Mouse (Mus musculus) liver, embryonic 11.5 days (tissue): ENCODE results near the gene Gm42957. TPM values are rescaled to one million over a fixed set of nuclear protein-coding genes. Genes with fewer than 3 reads are reported as not detected.

Experiments
- ATAC-seq: fragments of 200-750 bp; cut with Nextera tagmentation; replicated peaks from 2 replicates; pipeline ENCODE4 v1.8.0; 2017; ENCODE audit warnings: moderate number of reproducible peaks, mild to moderate bottlenecking, moderate TSS enrichment, moderate library complexity; ENCODE audit not compliant: low FRiP score
- DNase-seq: peaks from one replicate; pipeline ENCODE4 v3.0.0-alpha.2; 2017; ENCODE audit warnings: low spot score
- H3K27ac ChIP-seq: fragments of 300-500 bp; sonication (generic); 2 replicates; pipeline ENCODE4 v1.5.1; 2014; ENCODE audit warnings: mild to moderate bottlenecking, low read depth, low read length, control low read depth
- H3K27me3 ChIP-seq: fragments of 300-500 bp; sonication (generic); replicated peaks from 2 replicates; pipeline ENCODE4 v1.6.1; 2014; ENCODE audit warnings: low read length, mixed read lengths; ENCODE audit not compliant: control insufficient read depth, insufficient read depth
- H3K36me3 ChIP-seq: fragments of 300-500 bp; sonication (generic); 2 replicates; pipeline ENCODE4 v1.6.1; 2014; ENCODE audit warnings: mild to moderate bottlenecking, low read length, moderate library complexity, mixed read lengths; ENCODE audit not compliant: control insufficient read depth, insufficient read depth
- H3K4me1 ChIP-seq: fragments of 300-500 bp; sonication (generic); replicated peaks from 2 replicates; pipeline ENCODE4 v1.6.1; 2014; ENCODE audit warnings: low read length, mixed read lengths; ENCODE audit not compliant: control insufficient read depth, insufficient read depth
- H3K4me2 ChIP-seq: fragments of 300-500 bp; sonication (generic); 2 replicates; pipeline ENCODE4 v1.6.1; 2014; ENCODE audit warnings: mild to moderate bottlenecking, control low read depth, moderate library complexity
- H3K4me3 ChIP-seq: fragments of 300-500 bp; sonication (generic); 2 replicates; pipeline ENCODE4 v1.5.1; 2014; ENCODE audit warnings: low read depth, low read length, control low read depth
- H3K9ac ChIP-seq: fragments of 300-500 bp; sonication (generic); 2 replicates; pipeline ENCODE4 v1.6.1; 2014; ENCODE audit warnings: low read depth, low read length, control low read depth
- H3K9me3 ChIP-seq: fragments of 300-500 bp; sonication (generic); 2 replicates; pipeline ENCODE4 v1.6.1; 2016; ENCODE audit warnings: low read length, inconsistent platforms, mixed read lengths; ENCODE audit not compliant: control insufficient read depth
- WGBS: fragments of 180-500 bp; shearing (Covaris S2); extraction: QIAGEN DNeasy Blood & Tissue Kit; methylation state at CpG from one replicate; pipeline ENCODE4 v1.1.7; 2014; 5-methylcytosine and 5-hydroxymethylcytosine counted together
- polyA plus RNA-seq: library from polyadenylated mRNA; unstranded; fragments of >200 nt; fragmentation: Nextera tagmentation; extraction: Ambion mirVana; gene quantifications from 2 replicates; pipeline ENCODE4 v1.2.1, GENCODE M21; 2014

Gene Gm42957
- polyA plus RNA-seq, 1 experiment from 2014 or later: 0.14 TPM

DNA sequence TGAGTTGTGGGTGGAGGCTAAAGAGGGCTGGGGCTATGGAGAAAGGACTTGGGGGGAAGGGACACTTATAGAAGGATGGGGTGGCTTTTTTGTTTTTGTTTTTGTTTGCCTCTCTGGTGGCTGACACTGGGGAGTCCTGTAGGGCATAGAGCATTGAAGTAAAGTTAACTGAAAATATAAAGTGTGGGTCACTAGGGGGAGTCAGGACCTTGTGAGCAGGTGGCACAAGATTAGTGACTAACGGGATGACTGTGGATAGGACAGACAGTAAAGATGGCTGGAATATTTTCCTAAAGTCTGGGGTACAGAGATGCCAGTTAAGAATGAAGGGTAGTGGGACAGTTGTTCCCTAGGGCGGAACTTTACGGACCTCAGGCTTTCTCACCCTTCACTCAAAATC lies 55.0 kb downstream of the Gm42957 start:
- DNase-seq: no peak
- no peaks in the 10 kb centered on the region for H3K4me1 ChIP-seq
- 45% methylated on average over 3 of the region's 3 CpGs for WGBS

DNA sequence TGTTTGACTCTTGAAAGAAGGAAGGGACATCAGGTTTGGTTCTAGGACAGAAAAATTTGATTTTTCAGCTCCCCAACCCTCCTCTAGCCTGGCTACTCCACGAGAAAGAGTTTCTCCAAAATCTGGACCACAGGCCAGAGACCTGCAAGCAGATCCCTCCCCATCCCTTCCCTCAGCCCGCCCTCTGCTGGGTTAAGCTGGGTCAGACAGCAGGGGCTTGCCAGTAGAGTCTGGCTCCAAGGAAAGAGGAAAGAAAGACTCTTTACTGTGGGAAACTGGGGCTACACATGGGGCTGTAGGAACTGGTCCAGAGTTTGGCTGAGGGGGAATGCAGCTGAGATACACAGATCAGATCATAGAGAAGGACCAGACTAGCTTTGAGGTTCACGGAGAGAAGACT lies 57.2 kb downstream of the Gm42957 start:
- Histone ChIP-seq H3K9me3 (no peaks in the 10 kb centered on the region), H3K9ac (no peak overlapping the region), H3K36me3 (no peaks in the 10 kb centered on the region), H3K27me3 (no peaks in the 10 kb centered on the region; the same call in none of the 2 replicates), H3K4me2 (no peak overlapping the region), H3K4me3 (no peak overlapping the region), H3K27ac (no peak overlapping the region), H3K4me1 (peaks cover 1% of the 10 kb centered on the region)
- 20% methylated on average over 3 of the region's 3 CpGs for WGBS
- DNase-seq (no peak), ATAC-seq (no peak)

More for the DNA sequence above, 55.0 kb downstream of the Gm42957 start:
- H3K9me3 ChIP-seq: no peaks in the 10 kb centered on the region
- no peak overlapping the region for H3K27ac ChIP-seq
- no peak overlapping the region for H3K4me3 ChIP-seq
- no peaks in the 10 kb centered on the region for H3K36me3 ChIP-seq
- H3K27me3 ChIP-seq: peaks cover 4% of the 10 kb centered on the region
- ATAC-seq: no peak
- no peak overlapping the region for H3K4me2 ChIP-seq
- H3K9ac ChIP-seq: no peak overlapping the region

DNA sequence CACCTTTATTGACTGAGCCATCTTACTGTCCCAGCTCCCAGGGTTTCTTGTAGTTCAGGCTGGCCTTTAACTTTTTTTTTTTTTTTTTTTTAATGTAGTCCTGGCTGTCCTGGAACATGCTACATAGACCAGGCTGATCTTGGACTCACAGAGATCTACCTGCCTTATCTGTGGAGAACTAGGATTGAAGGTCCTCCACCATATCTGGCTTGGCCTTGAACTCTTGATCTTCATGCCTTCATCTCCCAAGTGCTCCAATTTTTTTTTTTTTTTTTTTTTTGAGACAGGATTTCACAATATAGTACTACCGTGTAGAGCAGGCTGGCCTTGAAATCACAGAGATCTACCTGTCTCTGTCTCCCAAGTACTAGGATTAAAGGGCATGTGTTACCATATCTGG lies 58.3 kb downstream of the Gm42957 start:
- DNase-seq (no peak), ATAC-seq (no peak)
- H3K9me3 ChIP-seq: no peaks in the 10 kb centered on the region
- H3K27ac ChIP-seq: no peak overlapping the region
- H3K9ac ChIP-seq: no peak overlapping the region
- no peak overlapping the region for H3K4me3 ChIP-seq
- H3K4me1 ChIP-seq: peaks cover 5% of the 10 kb centered on the region
- H3K4me2 ChIP-seq: no peak overlapping the region
- no peaks in the 10 kb centered on the region; the same call in none of the 2 replicates for H3K27me3 ChIP-seq
- H3K36me3 ChIP-seq: no peaks in the 10 kb centered on the region
- 72% methylated on average over 1 of the region's 1 CpGs for WGBS

DNA sequence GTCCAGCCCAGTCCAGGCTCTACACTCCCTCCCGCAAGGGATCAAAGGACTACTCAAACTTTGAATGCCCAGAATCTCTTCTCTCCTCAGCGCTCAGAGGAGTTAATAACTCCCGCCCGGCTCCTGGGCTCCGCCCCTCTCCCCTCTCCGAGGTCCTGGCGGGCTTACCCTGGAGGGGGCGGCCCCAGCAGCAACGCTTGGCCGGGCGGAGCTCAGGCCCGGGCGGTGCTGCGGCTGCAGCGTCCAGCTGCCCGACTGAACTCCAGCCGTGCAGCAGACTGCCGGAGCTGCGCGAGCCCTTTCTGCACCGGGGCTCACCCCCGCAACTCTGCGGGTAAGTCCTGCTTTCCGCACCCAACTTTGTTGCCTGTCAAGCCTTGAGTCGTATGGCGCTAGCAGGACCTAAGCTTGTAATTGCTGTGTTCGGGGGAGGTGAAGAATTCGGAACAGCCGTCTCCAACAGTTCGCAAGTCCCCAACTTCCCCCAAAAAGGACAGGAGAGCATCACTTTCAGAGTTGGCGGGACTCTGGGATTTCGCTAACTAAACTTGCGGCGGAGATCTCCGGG lies 61.0 kb downstream of the Gm42957 start, which contains the start of gene Pias3:
Gene Pias3, plus strand, starts transcription at position 187 of the 568 bp plus-strand sequence.
- Histone ChIP-seq H3K36me3 (no peaks in the 10 kb centered on the region), H3K4me2 (peak within 1 kb of the TSS; percentile 77), H3K27ac (peak within 1 kb of the TSS; percentile 88), H3K4me3 (peak within 1 kb of the TSS; percentile 82), H3K27me3 (no peaks in the 10 kb centered on the region), H3K9me3 (no peaks in the 10 kb centered on the region), H3K4me1 (peaks cover 5% of the 10 kb centered on the region), H3K9ac (peak within 1 kb of the TSS; percentile 84)
- peak; percentile 82 for ATAC-seq
- WGBS: under 1% methylated on average over 35 of the region's 35 CpGs
- peak; percentile 87 for DNase-seq

DNA sequence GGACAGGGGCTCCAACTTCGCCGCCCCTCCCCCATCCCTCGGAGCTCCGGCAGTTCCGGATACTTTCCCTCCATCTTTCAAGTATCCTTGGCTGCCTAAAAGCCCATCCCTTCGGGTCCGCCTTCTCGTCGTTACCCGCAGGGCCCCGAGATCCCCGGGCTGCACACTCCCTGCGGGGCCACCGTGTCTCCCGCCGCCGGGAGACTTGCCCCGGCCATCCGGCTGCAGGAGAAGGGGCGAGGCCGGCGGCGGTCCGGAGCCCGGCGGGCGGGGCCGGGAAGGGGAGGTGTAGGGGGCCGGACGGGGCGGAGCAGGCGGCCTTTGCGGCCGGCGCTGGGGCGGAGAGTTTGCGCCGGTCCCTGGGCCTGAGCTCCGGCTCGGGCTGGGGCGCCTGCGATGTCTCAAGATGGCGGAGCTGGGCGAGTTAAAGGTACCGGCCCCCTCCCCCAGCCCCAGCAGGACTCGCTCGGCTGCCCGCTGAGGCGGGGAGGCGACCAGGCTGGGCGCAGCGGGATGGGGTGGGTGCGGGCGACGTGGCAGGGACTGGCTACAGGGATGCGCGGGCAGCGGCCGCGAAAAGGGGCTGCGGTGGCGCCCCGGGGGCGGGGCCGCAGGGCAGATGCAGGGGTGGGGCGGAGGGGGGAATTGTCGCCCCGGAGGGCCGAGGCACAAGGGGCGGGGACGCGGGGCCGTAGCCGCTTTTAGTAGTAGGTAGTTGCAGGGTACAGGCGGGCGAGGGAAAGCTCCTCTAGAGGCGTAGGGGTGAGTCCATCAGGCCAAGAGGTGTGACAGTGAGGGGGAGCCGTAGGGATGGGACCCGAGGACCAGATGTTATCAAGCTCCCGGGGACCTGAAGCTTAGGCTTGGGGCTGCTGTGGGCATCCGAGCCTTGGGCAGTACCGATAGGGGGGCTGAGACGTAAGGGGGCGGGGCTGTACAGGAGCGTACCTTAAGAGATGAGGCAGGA lies 61.8 kb downstream of the Gm42957 start:
- no peaks in the 10 kb centered on the region for H3K9me3 ChIP-seq
- H3K4me2 ChIP-seq: peak overlapping the region; percentile 77
- DNase-seq: peak; percentile 93
- peak overlapping the region; percentile 84 for H3K9ac ChIP-seq
- H3K4me1 ChIP-seq: peaks cover 5% of the 10 kb centered on the region
- under 1% methylated on average over 81 of the region's 85 CpGs for WGBS
- peak overlapping the region; percentile 82 for H3K4me3 ChIP-seq
- H3K36me3 ChIP-seq: no peaks in the 10 kb centered on the region
- peak; percentile 94 for ATAC-seq
- H3K27me3 ChIP-seq: no peaks in the 10 kb centered on the region
- H3K27ac ChIP-seq: peak overlapping the region; percentile 88

DNA sequence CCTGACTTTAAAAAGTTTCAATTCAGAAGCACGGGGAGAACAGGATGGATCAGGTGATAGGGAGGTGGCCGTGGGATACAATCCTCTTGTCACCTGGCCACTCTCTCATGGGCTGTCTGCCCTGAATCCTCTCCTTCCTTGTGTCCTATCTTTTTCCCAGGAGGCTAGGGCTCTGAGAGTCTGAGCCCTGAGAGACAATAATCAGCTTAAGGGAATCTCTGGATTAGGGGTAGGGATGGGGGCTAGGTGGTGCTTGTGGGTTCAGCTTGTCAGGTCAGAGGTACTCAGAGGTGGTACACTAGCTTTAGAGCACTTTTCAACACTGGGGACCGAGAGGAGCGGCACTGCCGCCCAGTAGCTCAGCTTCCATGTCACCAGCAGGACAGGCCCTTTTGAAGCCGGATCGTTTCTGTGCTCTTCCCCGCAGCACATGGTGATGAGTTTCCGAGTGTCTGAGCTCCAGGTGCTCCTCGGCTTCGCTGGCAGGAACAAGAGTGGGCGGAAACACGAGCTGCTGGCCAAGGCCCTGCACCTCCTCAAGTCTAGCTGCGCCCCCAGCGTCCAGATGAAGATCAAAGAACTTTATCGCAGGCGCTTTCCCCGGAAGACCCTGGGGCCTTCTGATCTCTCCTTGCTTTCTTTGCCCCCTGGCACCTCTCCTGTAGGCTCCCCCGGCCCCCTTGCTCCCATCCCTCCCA lies 63.9 kb downstream of the Gm42957 start:
- WGBS: 60% methylated on average over 19 of the region's 19 CpGs
- H3K9ac ChIP-seq: no peak overlapping the region
- ATAC-seq: no peak

DNA sequence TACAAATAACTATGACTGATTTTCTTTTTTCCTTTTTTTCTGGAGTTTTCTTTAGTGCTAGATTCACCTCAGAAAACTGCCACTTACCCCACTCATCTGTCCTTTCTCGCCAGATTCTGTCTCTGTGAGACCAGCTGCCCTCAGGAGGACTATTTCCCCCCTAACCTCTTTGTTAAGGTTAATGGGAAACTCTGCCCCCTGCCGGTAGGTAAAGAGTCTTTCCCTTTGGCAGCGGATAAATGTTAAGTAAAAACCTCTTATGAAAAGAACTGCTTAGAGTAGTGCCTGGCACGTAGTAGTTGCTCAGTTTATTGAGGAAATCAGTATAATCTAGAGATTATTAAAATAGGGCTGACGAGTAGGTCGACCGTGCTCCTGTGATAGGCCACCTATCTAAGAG lies 65.1 kb downstream of the Gm42957 start:
- ATAC-seq (no peak), DNase-seq (no peak)
- WGBS: 45% methylated on average over 7 of the region's 7 CpGs
- H3K27ac ChIP-seq: no peak overlapping the region
- no peaks in the 10 kb centered on the region for H3K9me3 ChIP-seq
- H3K9ac ChIP-seq: no peak overlapping the region
- no peaks in the 10 kb centered on the region for H3K36me3 ChIP-seq
- no peaks in the 10 kb centered on the region for H3K27me3 ChIP-seq
- peaks cover 5% of the 10 kb centered on the region for H3K4me1 ChIP-seq
- no peak overlapping the region for H3K4me2 ChIP-seq
- H3K4me3 ChIP-seq: no peak overlapping the region

More for the DNA sequence above, 63.9 kb downstream of the Gm42957 start:
- H3K9me3 ChIP-seq: no peaks in the 10 kb centered on the region
- no peak for DNase-seq
- H3K4me3 ChIP-seq: no peak overlapping the region
- H3K4me1 ChIP-seq: peaks cover 5% of the 10 kb centered on the region
- no peaks in the 10 kb centered on the region for H3K36me3 ChIP-seq
- H3K27me3 ChIP-seq: no peaks in the 10 kb centered on the region
- no peak overlapping the region for H3K4me2 ChIP-seq
- no peak overlapping the region for H3K27ac ChIP-seq

DNA sequence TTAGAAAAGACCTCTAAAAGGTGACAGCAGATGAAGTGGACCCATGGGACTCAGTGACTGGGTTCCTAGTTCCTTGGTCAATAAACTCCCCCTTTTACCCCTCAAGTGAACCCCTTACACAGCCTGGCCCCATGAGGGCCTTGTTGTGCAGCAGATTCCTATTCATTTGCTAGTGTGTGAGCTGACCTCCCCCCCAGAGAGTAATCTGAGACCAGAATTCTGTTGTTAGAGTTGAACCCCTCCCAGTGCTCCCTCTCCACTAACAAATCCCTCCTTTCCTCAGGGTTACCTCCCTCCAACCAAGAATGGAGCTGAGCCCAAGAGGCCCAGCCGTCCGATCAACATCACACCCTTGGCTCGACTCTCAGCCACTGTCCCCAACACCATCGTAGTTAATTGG lies 65.7 kb downstream of the Gm42957 start:
- no peak for ATAC-seq
- no peak overlapping the region for H3K4me3 ChIP-seq
- H3K9me3 ChIP-seq: no peaks in the 10 kb centered on the region
- H3K36me3 ChIP-seq: no peaks in the 10 kb centered on the region
- no peaks in the 10 kb centered on the region for H3K27me3 ChIP-seq
- H3K4me2 ChIP-seq: no peak overlapping the region
- H3K4me1 ChIP-seq: peaks cover 5% of the 10 kb centered on the region
- 87% methylated on average over 4 of the region's 4 CpGs for WGBS
- no peak for DNase-seq
- no peak overlapping the region for H3K9ac ChIP-seq
- no peak overlapping the region for H3K27ac ChIP-seq
